Mouse (Mus musculus) lung, adult 2 months (tissue): ENCODE data around the gene Adam22.

Experiments used
- CTCF ChIP-seq: fragments of 200-500 bp; IDR thresholded peaks from 2 replicates; pipeline ENCODE4 v1.5.1; 2011; ENCODE audit warnings: mild to moderate bottlenecking, low read length, control low read depth; ENCODE audit not compliant: insufficient read depth
- POLR2A ChIP-seq: fragments of 200-500 bp; IDR thresholded peaks from 2 replicates; pipeline ENCODE4 v1.6.1; 2011; ENCODE audit warnings: low read depth, mild to moderate bottlenecking, control low read depth, low read length, borderline replicate concordance; ENCODE audit errors: extremely low read depth

DNA sequence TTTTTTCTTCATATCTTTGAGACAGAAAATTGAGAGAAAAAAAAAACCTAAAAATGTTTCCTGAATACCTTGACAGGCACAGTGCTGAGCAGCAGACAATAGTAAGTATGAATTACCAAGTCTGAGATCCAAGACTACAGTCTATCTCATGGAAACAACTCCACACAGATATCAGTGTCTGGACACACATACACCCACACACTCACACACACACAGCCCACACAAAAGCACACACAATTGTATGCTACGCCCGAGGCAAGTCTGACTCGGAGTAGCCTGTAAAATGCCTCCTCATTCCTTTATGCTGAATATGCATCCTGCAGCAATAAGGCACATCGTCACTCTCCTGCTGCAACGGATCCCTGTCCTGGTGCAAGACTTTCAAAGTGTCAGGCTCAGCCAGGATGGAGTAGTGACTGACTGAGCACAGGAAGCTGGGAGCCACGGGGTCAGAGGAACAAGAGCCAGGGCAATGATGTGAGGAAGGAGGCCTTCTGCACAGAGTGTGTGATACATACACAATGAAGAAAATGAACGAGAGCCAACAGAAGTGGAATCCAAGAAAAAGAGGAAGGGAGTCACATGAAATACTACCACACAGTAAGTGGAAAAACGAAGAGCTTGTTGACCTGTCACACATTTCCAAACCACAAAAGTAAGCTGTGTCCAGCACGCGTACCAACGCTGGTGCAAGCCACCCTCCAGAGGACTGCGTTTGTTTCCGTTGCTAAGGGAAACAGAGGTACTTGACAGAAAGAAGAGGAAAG, 10.9 kb downstream of the Adam22 start:
- TF ChIP-seq POLR2A: no peak
- no peak for TF ChIP-seq CTCF
